Mouse (Mus musculus) liver, embryonic 16.5 days (tissue): ENCODE results near the gene Kantr. TPM values are rescaled to one million over a fixed set of nuclear protein-coding genes. Genes with fewer than 3 reads are reported as not detected.
A peak's percentile ranks its signal among the peaks of the same experiment; 100 is the strongest.
"Not testable (repeated sequence)": the region's sequence is repeated elsewhere in the genome, so short reads cannot be mapped to it uniquely, and the experiment has no call there.

Experiments
- ATAC-seq: fragments of 200-750 bp; cut with Nextera tagmentation; 2 replicates; pipeline ENCODE4 v1.8.0; 2017; ENCODE audit warnings: low read depth, mild to moderate bottlenecking, moderate number of reproducible peaks, moderate library complexity
- H3K27ac ChIP-seq: fragments of 300-500 bp; sonication (generic); 2 replicates; pipeline ENCODE4 v1.5.1; 2014; ENCODE audit warnings: mild to moderate bottlenecking, low read length
- H3K27me3 ChIP-seq: fragments of 300-500 bp; sonication (generic); 2 replicates; pipeline ENCODE4 v1.6.1; 2014; ENCODE audit warnings: low read depth, low read length, mixed read lengths; ENCODE audit not compliant: control insufficient read depth, insufficient read depth
- H3K36me3 ChIP-seq: fragments of 300-500 bp; sonication (generic); 2 replicates; pipeline ENCODE4 v1.6.1; 2014; ENCODE audit warnings: mild to moderate bottlenecking; ENCODE audit not compliant: control insufficient read depth, insufficient read depth
- H3K4me1 ChIP-seq: fragments of 300-500 bp; sonication (generic); 2 replicates; pipeline ENCODE4 v1.6.1; 2014; ENCODE audit warnings: low read depth, low read length, mixed read lengths; ENCODE audit not compliant: control insufficient read depth
- H3K4me2 ChIP-seq: fragments of 300-500 bp; sonication (generic); 2 replicates; pipeline ENCODE4 v1.6.1; 2014; ENCODE audit warnings: low read depth, low read length, mixed read lengths
- H3K4me3 ChIP-seq: fragments of 300-500 bp; sonication (generic); 2 replicates; pipeline ENCODE4 v1.5.1; 2014; ENCODE audit warnings: low read depth, mild to moderate bottlenecking, low read length
- H3K9ac ChIP-seq: fragments of 300-500 bp; sonication (generic); 2 replicates; pipeline ENCODE4 v1.6.1; 2014; ENCODE audit warnings: low read depth, low read length
- H3K9me3 ChIP-seq: fragments of 300-500 bp; sonication (generic); replicated peaks from 2 replicates; pipeline ENCODE4 v1.6.1; 2016; ENCODE audit warnings: low read length; ENCODE audit not compliant: control insufficient read depth
- WGBS: fragments of 180-500 bp; shearing (Covaris S2); extraction: QIAGEN DNeasy Blood & Tissue Kit; methylation state at CpG from one replicate; pipeline ENCODE4 v1.1.7; 2014; ENCODE audit not compliant: insufficient replicate concordance; 5-methylcytosine and 5-hydroxymethylcytosine counted together
- polyA plus RNA-seq: library from polyadenylated mRNA; unstranded; fragments of >200 nt; fragmentation: Nextera tagmentation; extraction: Ambion mirVana; gene quantifications from 2 replicates; pipeline ENCODE4 v1.2.1, GENCODE M21; 2015

Gene Kantr
- polyA plus RNA-seq, 1 experiment from 2014 or later, result 3.4 TPM

GRCm38 (mm10) chrX:152342358-152342901 lies 15.1 kb upstream of the Kantr start, which contains the start of gene Tspyl2:
Gene Tspyl2, minus strand, starts transcription at chrX:152342425.
- peak within 1 kb of the TSS; percentile 63 for H3K4me3 ChIP-seq
- H3K27ac ChIP-seq, result peak within 1 kb of the TSS; percentile 55
- no peaks in the 10 kb centered on the region for H3K36me3 ChIP-seq
- peaks cover 10% of the 10 kb centered on the region; the same call in 1 of the 2 replicates for H3K27me3 ChIP-seq
- peak; percentile 98 for ATAC-seq
- 13% methylated on average over 22 of the region's 27 CpGs for WGBS
- peak within 1 kb of the TSS; percentile 77 for H3K4me2 ChIP-seq
- no peaks in the 10 kb centered on the region; the same call in 1 of the 2 replicates for H3K4me1 ChIP-seq
- H3K9me3 ChIP-seq, result no peaks in the 10 kb centered on the region
- H3K9ac ChIP-seq, result peak within 1 kb of the TSS; percentile 68

- peak overlapping the region; percentile 63 for H3K4me3 ChIP-seq
- H3K9ac ChIP-seq, result peak overlapping the region; percentile 68
- H3K27ac ChIP-seq, result no peak overlapping the region
- H3K4me2 ChIP-seq, result peak overlapping the region; percentile 77
- H3K27me3 ChIP-seq, result peaks cover 10% of the 10 kb centered on the region; the same call in 1 of the 2 replicates
- 42% methylated on average over 11 of the region's 11 CpGs for WGBS
- no peaks in the 10 kb centered on the region for H3K9me3 ChIP-seq
- H3K36me3 ChIP-seq, result no peaks in the 10 kb centered on the region
- peaks cover 2% of the 10 kb centered on the region for H3K4me1 ChIP-seq
- no peak for ATAC-seq
Measured at GRCm38 (mm10) chrX:152341496-152341895, 14.2 kb upstream of the Kantr start.

DNA sequence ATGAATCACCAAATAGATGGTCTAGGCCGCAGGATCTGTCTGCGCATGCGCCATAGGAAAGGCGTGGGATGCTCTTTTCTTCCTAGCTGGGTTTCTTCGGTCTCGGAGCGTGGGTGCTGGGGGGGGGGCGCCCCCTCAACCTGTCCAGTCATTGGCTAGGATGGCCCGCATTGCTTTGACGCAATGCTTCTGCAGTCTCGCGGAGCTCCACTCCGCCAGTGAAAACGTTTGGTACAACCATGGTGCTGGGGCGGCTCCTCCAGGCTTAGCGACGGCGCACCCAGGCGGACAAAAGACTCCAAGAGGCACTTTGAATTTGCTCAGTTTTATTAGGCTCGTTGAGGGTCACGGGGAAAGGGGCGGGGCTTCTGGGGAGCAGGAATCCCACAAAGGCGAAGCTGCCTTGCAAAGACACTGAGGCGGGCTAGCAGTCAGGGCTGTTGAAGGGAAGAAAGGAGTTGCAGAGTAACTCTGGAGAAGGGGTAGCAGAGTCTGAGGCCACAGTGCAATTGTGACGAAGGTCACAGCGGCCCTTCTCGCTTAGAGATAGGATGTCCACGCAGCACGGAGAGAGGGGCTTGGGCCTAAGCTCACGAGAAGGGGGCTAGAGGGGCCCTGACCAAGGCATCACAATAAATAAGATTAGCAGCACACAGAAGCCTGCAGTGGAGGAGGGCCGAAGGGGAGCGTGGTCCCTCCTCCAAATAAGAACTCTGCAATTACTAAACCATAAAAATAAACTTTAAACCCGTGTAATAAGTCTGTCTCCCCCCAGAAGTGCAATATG lies 9.4 kb upstream of the Kantr start:
- Histone ChIP-seq H3K4me1 (peaks cover 2% of the 10 kb centered on the region), H3K27ac (no peak overlapping the region), H3K9me3 (no peaks in the 10 kb centered on the region), H3K9ac (peak overlapping the region; percentile 17; the same call in 1 of the 2 replicates), H3K4me2 (peak overlapping the region; percentile 49), H3K36me3 (no peaks in the 10 kb centered on the region), H3K27me3 (peaks cover 3% of the 10 kb centered on the region; the same call in 1 of the 2 replicates), H3K4me3 (peak overlapping the region; percentile 56)
- ATAC-seq, result peak; percentile 94
- WGBS, result 19% methylated on average over 33 of the region's 33 CpGs

DNA sequence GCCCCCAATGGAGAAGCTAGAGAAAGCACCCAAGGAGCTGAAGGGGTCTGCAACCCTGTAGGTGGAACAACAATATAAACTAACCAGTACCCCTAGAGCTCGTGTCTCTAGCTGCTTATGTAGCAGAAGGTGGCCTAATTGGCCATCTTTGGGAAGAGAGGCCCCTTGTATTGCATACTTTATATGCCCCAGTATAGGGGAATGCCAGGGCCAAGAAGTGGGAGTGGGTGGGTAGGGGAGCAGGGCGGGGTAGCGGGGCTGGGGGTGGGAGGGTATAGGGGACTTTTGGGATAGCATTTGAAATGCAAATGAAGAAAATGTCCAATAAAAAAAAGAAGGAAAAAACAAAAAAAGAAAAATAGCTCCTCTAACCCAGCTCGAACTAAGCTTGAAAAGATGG lies 8.8 kb upstream of the Kantr start:
- H3K9ac ChIP-seq, H3K36me3 ChIP-seq, H3K4me1 ChIP-seq, H3K27ac ChIP-seq, H3K27me3 ChIP-seq, H3K9me3 ChIP-seq, ATAC-seq: not testable (repeated sequence)
- Histone ChIP-seq H3K4me2 (peak overlapping the region; percentile 49), H3K4me3 (peak overlapping the region; percentile 56)
- 47% methylated on average over 4 of the region's 4 CpGs for WGBS

DNA sequence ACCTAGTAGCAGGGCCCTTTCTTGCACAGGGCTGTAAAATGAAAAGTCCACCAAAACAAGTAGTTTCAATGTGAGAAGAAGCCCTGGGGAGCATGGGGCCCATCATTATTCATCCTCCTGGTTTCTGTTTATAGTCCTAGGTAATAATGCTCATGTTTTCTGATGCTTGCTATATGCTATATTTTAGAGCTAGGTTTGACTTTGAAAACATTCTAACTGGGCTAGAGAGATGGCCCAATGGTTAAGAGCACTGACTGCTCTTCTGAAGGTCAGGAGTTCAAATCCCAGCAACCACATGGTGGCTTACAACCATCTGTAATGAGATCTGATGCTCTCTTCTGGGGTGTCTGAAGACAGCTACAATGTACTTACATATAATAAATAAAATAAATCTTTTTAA lies 2.1 kb upstream of the Kantr start:
- H3K27ac ChIP-seq, H3K4me2 ChIP-seq, H3K4me3 ChIP-seq, H3K4me1 ChIP-seq, H3K27me3 ChIP-seq, H3K36me3 ChIP-seq, ATAC-seq, H3K9me3 ChIP-seq, H3K9ac ChIP-seq: not testable (repeated sequence)

DNA sequence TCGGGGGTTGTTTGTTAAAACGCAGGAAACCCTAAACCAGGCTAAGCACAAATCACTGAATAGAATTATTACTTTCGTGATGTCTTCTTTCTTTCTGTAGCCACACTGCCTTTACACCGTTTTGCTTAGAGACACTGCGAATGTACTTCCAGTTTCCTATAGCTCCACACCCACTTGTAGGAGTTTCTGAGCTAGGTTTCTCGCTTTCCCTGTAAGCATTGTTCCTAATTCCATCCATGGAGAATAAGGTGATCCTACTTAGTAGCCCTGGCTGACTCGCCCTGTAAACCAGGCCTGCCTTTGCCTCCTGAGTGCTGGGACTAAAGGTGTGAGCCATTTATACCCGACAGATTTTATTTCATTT lies 376 bp upstream of the Kantr start:
- ATAC-seq, result 0 out of 2 replicates have a peak, but pooled peaks have one; percentile 5
- no peaks in the 10 kb centered on the region for H3K9me3 ChIP-seq
- H3K4me1 ChIP-seq, result peaks cover 8% of the 10 kb centered on the region; the same call in 1 of the 2 replicates
- peak overlapping the region; percentile 57 for H3K4me2 ChIP-seq
- no peaks in the 10 kb centered on the region; the same call in 1 of the 2 replicates for H3K27me3 ChIP-seq
- no peak overlapping the region for H3K9ac ChIP-seq
- peak overlapping the region; percentile 71 for H3K4me3 ChIP-seq
- H3K36me3 ChIP-seq, result no peaks in the 10 kb centered on the region
- 24% methylated on average over 8 of the region's 8 CpGs for WGBS
- H3K27ac ChIP-seq, result peak overlapping the region; percentile 25; the same call in 1 of the 2 replicates

DNA sequence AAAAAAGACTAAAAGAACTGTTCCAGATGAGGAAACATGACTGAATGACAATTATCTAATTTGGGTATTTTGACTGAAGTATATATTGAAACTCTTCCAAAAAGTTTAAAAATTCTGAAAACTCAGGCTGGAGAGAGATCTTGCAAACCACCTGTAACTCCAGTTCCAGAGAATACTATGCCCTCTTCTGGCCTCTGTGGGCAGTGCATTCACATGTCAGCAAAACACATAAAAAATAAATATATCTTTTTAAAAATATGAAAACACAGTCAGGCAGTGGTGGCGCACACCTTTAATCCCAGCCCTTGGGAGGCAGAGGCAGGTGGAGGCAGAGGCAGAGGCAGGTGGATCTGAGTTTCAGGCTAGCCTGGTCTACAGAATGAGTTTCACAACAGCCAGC lies 3.7 kb downstream of the Kantr start:
- H3K4me1 ChIP-seq, result peaks cover 8% of the 10 kb centered on the region; the same call in 1 of the 2 replicates
- ATAC-seq, result no peak
- 74% methylated on average over 1 of the region's 1 CpGs for WGBS

DNA sequence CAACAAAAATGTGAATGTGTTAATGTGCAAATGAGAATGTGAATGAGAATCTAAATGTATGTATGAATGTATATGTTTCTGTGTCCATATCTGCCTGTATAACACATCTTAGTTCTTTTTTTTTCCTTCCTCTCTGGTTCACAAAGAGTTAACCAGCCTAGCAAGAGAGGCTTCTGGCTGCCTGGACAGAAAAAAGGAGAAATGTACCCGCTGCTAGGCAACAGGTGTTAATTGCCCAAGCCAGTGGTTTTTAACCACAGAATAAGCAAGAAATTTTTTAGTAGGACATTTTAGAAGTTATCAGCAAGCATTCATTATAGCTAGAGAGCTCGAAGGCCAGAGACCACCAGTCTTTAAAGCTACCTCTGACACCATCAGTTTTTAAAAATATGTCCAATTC lies 4.5 kb downstream of the Kantr start:
- Histone ChIP-seq H3K9me3 (no peaks in the 10 kb centered on the region), H3K9ac (no peak overlapping the region), H3K4me3 (no peak overlapping the region), H3K36me3 (no peaks in the 10 kb centered on the region), H3K27ac (no peak overlapping the region), H3K4me1 (peaks cover 5% of the 10 kb centered on the region; the same call in 1 of the 2 replicates), H3K27me3 (no peaks in the 10 kb centered on the region; the same call in 1 of the 2 replicates), H3K4me2 (no peak overlapping the region)
- WGBS, result 24% methylated on average over 2 of the region's 2 CpGs
- no peak for ATAC-seq

More for the DNA sequence above, 3.7 kb downstream of the Kantr start:
- H3K4me2 ChIP-seq, result no peak overlapping the region
- no peak overlapping the region for H3K27ac ChIP-seq
- H3K9ac ChIP-seq, result no peak overlapping the region
- H3K9me3 ChIP-seq, result no peaks in the 10 kb centered on the region
- no peak overlapping the region for H3K4me3 ChIP-seq
- no peaks in the 10 kb centered on the region; the same call in 1 of the 2 replicates for H3K27me3 ChIP-seq
- H3K36me3 ChIP-seq, result no peaks in the 10 kb centered on the region

DNA sequence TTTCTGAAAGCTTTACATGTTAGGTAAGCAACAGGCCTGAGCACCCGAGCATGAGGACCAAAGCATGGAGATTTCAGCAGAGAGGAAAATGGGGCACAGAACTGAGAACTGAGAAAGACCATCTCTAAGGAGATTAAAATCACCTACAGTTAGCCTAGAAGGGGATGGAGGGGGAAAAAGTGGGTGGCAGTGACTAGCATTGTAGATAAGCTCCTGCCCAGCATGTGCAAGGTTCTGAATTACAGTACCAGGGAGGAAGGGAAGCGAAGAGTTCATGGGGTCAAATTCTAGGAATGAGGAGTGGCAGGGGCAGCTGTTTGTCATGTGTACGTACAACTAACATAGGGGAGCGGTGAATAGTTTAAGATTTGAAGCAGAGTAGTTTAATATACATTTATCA lies 6.8 kb downstream of the Kantr start:
- no peak overlapping the region for H3K27ac ChIP-seq
- no peak overlapping the region for H3K4me2 ChIP-seq
- ATAC-seq, result no peak
- H3K27me3 ChIP-seq, result no peaks in the 10 kb centered on the region; the same call in 1 of the 2 replicates
- WGBS, result 59% methylated on average over 4 of the region's 4 CpGs
- no peaks in the 10 kb centered on the region for H3K9me3 ChIP-seq
- H3K9ac ChIP-seq, result no peak overlapping the region
- no peaks in the 10 kb centered on the region for H3K4me1 ChIP-seq
- H3K4me3 ChIP-seq, result no peak overlapping the region
- H3K36me3 ChIP-seq, result no peaks in the 10 kb centered on the region
